Mouse (Mus musculus): ENCODE measurements around the gene Lhx9.

DNA sequence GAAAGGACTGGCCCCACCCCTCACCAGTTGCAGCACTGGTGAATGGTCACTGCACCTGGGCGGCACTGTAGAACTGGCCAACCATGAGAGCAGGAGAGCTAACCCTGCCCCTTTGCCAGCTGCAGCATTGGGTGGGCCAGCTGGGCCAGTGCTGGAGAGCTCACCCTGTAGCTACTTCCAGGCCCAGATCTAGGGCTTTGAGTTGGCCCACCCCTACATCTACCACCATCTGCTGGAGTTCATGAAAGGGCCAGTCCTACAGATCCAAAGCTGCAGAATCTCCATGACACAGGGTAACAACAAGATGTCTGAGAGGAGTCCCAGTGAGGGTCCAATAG lies 25.4 kb downstream of the Lhx9 start:
- TF ChIP-seq CTCF (IDR thresholded peaks at IDR 0.05): no peak
- TF ChIP-seq POLR2A (IDR thresholded peaks at IDR 0.05; ENCODE audit: insufficient read depth, low read depth, low read length): no peak
